Mouse (Mus musculus): Measurements from ENCODE around the gene Ifnlr1. TPM values are rescaled to one million over a fixed set of nuclear protein-coding genes. Genes with fewer than 3 reads are reported as not detected.

Ifnlr1 gene
- polyA plus RNA-seq, 1 experiment from 2014 or later: 1.8 TPM

- Histone ChIP-seq H3K9ac (no peak overlapping the region), H3K9me3 (no peaks in the 10 kb centered on the region), H3K27ac (peak overlapping the region; percentile 23; the same call in 1 of the 2 replicates), H3K4me3 (replicated peaks) (no peak overlapping the region), H3K4me1 (peaks cover 30% of the 10 kb centered on the region), H3K36me3 (no peaks in the 10 kb centered on the region), H3K27me3 (replicated peaks) (no peaks in the 10 kb centered on the region), H3K4me2 (peak overlapping the region; percentile 23)
- WGBS: 16% methylated on average over 16 of the region's 16 CpGs
- 0 out of 2 replicates have a peak, but pooled peaks have one; percentile 47 for ATAC-seq (ENCODE audit: insufficient read depth, low FRiP score, low read depth)
Observed at GRCm38 (mm10) chr4:135744726-135745448, 58.8 kb downstream of the Ifnlr1 start.

- 62% methylated on average over 10 of the region's 10 CpGs for WGBS
- Histone ChIP-seq H3K27ac (no peak overlapping the region), H3K4me2 (no peak overlapping the region), H3K36me3 (no peaks in the 10 kb centered on the region), H3K27me3 (replicated peaks) (no peaks in the 10 kb centered on the region), H3K9ac (no peak overlapping the region), H3K4me3 (replicated peaks) (no peak overlapping the region), H3K9me3 (no peaks in the 10 kb centered on the region), H3K4me1 (peaks cover 30% of the 10 kb centered on the region)
- ATAC-seq (ENCODE audit: insufficient read depth, low FRiP score, low read depth): no peak
Observed at GRCm38 (mm10) chr4:135745613-135746012, 59.5 kb downstream of the Ifnlr1 start.

- WGBS: 81% methylated on average over 8 of the region's 8 CpGs
- 0 out of 2 replicates have a peak, but pooled peaks cover 7% of the 10 kb centered on the region for H3K4me1 ChIP-seq
- no peaks in the 10 kb centered on the region for H3K27me3 ChIP-seq (replicated peaks)
- no peaks in the 10 kb centered on the region for H3K36me3 ChIP-seq
- ATAC-seq (ENCODE audit: insufficient read depth, low FRiP score, low read depth): no peak
- no peak overlapping the region for H3K4me2 ChIP-seq
- no peaks in the 10 kb centered on the region for H3K9me3 ChIP-seq
- no peak overlapping the region for H3K4me3 ChIP-seq (replicated peaks)
- no peak overlapping the region for H3K9ac ChIP-seq
- H3K27ac ChIP-seq: no peak overlapping the region
Observed at GRCm38 (mm10) chr4:135750896-135751295, 64.8 kb downstream of the Ifnlr1 start.

- Histone ChIP-seq H3K4me1 (0 out of 2 replicates have a peak, but pooled peaks cover 6% of the 10 kb centered on the region), H3K9ac (no peak overlapping the region), H3K36me3 (no peaks in the 10 kb centered on the region), H3K4me3 (replicated peaks) (no peak overlapping the region), H3K27me3 (replicated peaks) (no peaks in the 10 kb centered on the region), H3K4me2 (no peak overlapping the region), H3K9me3 (no peaks in the 10 kb centered on the region), H3K27ac (peak overlapping the region; percentile 70)
- ATAC-seq (ENCODE audit: insufficient read depth, low FRiP score, low read depth): no peak
- 53% methylated on average over 7 of the region's 7 CpGs for WGBS
Observed at GRCm38 (mm10) chr4:135752106-135752778, 66.2 kb downstream of the Ifnlr1 start.

- Histone ChIP-seq H3K4me3 (replicated peaks) (no peak overlapping the region), H3K27me3 (replicated peaks) (no peaks in the 10 kb centered on the region), H3K4me2 (no peak overlapping the region), H3K9me3 (no peaks in the 10 kb centered on the region), H3K36me3 (no peaks in the 10 kb centered on the region), H3K9ac (no peak overlapping the region), H3K27ac (peak overlapping the region; percentile 70; the same call in 1 of the 2 replicates), H3K4me1 (0 out of 2 replicates have a peak, but pooled peaks cover 6% of the 10 kb centered on the region)
- peak; percentile 59; the same call in 1 of the 2 replicates for ATAC-seq (ENCODE audit: insufficient read depth, low FRiP score, low read depth)
- 55% methylated on average over 8 of the region's 8 CpGs for WGBS
Observed at GRCm38 (mm10) chr4:135752779-135753164, 66.7 kb downstream of the Ifnlr1 start.

Other genes starting within 250 kb of the Ifnlr1 start
- gene Stpg1, start 191.5 kb upstream of the Ifnlr1 start, polyA plus RNA-seq (2015; fragmentation: Nextera tagmentation; extraction: Ambion mirVana): 0.23 and 0.27 TPM in 2 replicates
- gene Nipal3, start 191.2 kb upstream of the Ifnlr1 start, polyA plus RNA-seq (2015; fragmentation: Nextera tagmentation; extraction: Ambion mirVana): 4.5 and 4.7 TPM in 2 replicates
- gene Grhl3, start 112.7 kb upstream of the Ifnlr1 start, polyA plus RNA-seq (2015; fragmentation: Nextera tagmentation; extraction: Ambion mirVana): 25.9 and 37.0 TPM in 2 replicates
- gene Il22ra1, start 41.9 kb downstream of the Ifnlr1 start, polyA plus RNA-seq (2015; fragmentation: Nextera tagmentation; extraction: Ambion mirVana): 2.0 and 2.8 TPM in 2 replicates
- gene Myom3, start 73.4 kb downstream of the Ifnlr1 start, polyA plus RNA-seq (2015; fragmentation: Nextera tagmentation; extraction: Ambion mirVana): 0.58 and 1.1 TPM in 2 replicates
- 204 and 211 TPM in 2 replicates for gene Srsf10, start 169.5 kb downstream of the Ifnlr1 start, polyA plus RNA-seq (2015; fragmentation: Nextera tagmentation; extraction: Ambion mirVana)
- gene Pnrc2, start 187.6 kb downstream of the Ifnlr1 start, polyA plus RNA-seq (2015; fragmentation: Nextera tagmentation; extraction: Ambion mirVana): 172 and 178 TPM in 2 replicates
- 0.71 and 0.90 TPM in 2 replicates for gene Cnr2, start 209.1 kb downstream of the Ifnlr1 start, polyA plus RNA-seq (2015; fragmentation: Nextera tagmentation; extraction: Ambion mirVana)
- gene Fuca1, start 234.4 kb downstream of the Ifnlr1 start, polyA plus RNA-seq (2015; fragmentation: Nextera tagmentation; extraction: Ambion mirVana): 93.2 and 96.3 TPM in 2 replicates